Mouse (Mus musculus) thymus, postnatal 10 days (tissue): ENCODE data around the gene Trpd52l3.
"Not testable (repeated sequence)": the region's sequence is repeated elsewhere in the genome, so short reads cannot be mapped to it uniquely, and the experiment has no call there.

Experiments
- DNase-seq, 2 experiments: peaks; one replicate each; pipeline ENCODE4 v3.0.0; 2021; ENCODE audit warnings: low spot score in 2 of 2

The Trpd52l3 gene

GRCm38 (mm10) chr19:30003621-30004020 is at the start of gene Trpd52l3:
TSS of gene Trpd52l3 (plus strand) at chr19:30003790.
- DNase-seq: no peak

- no peak for DNase-seq
Measured at GRCm38 (mm10) chr19:29953833-29954232, 49.8 kb upstream of the Trpd52l3 start.

DNA sequence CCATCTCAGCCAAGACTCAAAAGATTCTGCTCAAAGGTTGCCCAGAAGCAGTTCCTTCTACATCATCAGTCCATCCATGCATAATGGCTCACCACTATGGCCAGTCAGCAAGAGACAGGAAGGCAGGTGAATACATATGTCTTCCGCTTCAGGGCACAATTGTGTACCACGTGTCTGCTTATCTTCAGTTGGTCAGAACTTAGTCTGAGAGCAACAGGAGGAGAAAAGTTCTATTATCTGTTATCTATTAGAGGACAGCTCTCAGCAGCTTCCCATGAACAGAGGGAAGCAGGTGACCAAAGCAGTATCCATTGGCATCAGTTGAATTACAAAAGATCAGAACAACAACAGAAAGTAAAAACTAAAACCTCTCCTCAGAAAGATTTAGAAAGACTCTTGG is 48.1 kb upstream of the Trpd52l3 start:
- no peak for DNase-seq

DNA sequence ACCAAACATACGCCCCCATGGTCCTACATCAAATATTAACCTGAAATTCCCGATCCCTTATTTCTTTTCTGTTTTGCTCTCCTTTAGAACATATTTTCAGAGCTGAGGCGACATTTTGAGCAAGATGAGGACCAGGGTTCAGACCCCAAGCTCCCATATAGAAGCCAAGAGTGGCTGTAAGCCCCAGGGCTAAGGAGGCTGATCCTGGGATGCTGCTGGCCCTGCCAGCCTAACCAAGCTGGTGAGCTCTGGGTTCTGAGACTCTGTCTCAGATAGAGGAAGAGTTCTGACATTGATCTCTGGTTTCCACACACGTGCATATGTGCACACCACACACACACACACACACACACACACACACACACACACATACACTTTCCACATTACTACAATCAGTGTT is 42.7 kb upstream of the Trpd52l3 start:
- DNase-seq: no peak

- DNase-seq: no peak
Measured at GRCm38 (mm10) chr19:29961842-29962241, 41.7 kb upstream of the Trpd52l3 start.

DNA sequence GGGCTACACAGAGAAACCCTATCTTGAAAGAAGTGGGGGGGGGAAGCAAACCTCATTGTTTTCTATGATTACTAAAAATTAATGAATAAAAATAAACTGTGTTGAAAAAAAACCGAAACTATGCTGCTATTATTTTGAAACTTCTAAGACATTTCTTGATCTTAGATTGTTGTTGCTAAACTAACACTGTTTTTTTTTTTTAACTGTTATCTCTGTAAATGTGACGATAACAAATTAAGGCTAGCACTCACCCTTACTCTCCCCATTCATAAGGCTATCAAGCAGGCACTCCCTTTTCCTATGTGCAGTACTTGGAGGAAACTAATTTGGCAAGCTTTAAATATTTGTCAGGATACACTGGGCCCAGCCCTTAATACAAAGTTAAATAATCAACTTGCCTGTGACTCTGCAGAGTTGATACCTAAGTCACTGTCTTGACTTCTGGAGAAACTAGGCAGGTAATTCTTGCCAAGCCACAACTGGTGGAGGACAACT is 39.9 kb upstream of the Trpd52l3 start:
- DNase-seq: no peak

GRCm38 (mm10) chr19:29967960-29968359 is 35.6 kb upstream of the Trpd52l3 start:
- no peak for DNase-seq

GRCm38 (mm10) chr19:29973396-29973795 is 30.2 kb upstream of the Trpd52l3 start:
- no peak for DNase-seq

- peak in 1 of 2 experiments; percentile 4 for DNase-seq
Measured at GRCm38 (mm10) chr19:29978847-29979246, 24.7 kb upstream of the Trpd52l3 start.

DNA sequence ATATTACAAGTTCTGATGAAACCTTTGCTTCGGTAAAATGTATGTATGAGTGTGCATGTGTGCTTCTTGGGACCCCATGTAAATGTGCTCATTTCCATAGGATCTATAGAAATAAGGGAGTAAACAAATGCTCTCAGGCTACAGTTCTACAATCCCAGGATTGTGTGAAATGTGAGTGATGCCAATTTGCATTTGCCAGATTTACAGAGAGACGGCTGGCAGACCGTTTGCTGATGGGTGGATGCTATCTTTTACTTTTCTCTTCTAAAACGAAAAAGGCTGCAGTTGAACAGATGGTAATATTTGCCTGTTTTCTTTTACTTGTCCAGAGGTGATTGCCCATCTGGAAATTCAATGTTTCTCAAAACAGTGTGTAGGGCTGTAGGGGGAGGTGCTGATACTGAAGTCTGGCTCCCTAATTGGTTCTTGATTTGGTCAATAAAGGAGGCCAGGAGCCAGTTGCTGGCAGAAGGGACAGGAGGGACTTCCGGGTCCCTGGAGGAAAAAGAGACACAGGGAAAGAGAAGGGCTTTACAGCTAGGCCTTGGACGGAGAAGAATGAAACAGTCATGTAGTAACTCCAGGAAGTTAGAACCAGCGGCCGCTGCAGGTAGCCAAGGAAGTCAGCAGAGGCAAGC is 24.0 kb upstream of the Trpd52l3 start:
- DNase-seq: no peak

GRCm38 (mm10) chr19:29984208-29985005 is 19.2 kb upstream of the Trpd52l3 start:
- DNase-seq: no peak

GRCm38 (mm10) chr19:29986464-29987091 is 17.0 kb upstream of the Trpd52l3 start:
- no peak for DNase-seq

GRCm38 (mm10) chr19:30000406-30001365 is 2.9 kb upstream of the Trpd52l3 start:
- DNase-seq: no peak

GRCm38 (mm10) chr19:30001550-30001949 is 2.0 kb upstream of the Trpd52l3 start:
- no peak for DNase-seq

DNA sequence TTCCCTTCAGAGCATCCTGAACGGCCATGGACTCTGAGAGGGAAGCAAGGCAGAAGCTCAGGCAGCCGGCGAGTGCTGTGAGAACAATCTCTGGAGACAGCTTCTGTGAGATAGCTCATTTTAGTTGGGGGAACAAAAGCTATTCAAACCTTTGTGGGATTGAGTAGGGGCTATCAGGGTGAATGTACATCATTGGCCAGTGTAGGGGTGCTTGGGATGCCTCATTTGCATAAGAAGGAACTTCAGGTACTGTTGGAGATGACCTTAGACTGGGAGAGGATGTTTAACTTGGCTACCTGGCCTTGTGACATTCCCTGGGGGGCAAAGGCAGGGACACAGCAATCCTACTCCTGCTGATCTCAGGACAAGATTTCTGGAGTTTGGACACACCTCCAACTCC is 2.8 kb downstream of the Trpd52l3 start:
- DNase-seq: no peak

DNA sequence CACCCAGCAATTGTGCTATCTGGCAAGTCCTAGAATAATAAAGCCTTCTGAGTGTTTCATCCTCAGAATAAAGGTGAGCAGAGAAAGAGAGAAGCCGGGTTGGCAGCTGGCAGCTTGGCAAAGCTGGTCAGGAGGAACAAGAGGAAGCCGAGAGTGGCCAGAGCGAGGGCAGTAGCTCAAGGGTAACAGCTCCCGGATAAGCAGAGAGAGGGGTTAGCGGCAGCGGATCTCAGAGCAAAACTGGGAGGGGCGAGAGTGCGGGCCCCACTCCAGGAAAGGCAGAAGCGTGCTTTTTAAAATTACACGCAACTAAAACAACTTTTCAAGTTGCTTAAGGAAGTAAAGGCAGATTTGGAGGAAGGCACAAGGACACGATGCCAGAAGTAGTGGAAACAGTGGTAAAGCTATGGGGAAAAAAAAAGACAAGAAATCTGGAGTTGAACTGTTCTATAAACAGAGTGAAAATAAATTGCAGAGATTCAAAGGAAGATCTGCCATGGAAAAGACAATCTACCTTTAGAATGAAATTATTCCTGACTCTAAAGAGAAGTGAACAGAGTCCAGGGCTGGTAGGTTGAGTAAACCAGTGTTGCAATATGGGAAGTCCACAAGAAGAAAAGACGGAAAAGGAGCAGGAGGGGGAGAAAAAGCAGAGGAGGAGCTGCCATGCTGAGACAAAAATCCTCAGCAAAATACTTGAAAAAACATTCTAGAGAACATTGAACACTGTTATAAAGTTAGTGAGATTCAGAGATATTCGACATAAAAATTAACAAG is 7.1 kb downstream of the Trpd52l3 start:
- DNase-seq: no peak

- no peak for DNase-seq
Measured at GRCm38 (mm10) chr19:30014331-30014730, 10.7 kb downstream of the Trpd52l3 start.

DNA sequence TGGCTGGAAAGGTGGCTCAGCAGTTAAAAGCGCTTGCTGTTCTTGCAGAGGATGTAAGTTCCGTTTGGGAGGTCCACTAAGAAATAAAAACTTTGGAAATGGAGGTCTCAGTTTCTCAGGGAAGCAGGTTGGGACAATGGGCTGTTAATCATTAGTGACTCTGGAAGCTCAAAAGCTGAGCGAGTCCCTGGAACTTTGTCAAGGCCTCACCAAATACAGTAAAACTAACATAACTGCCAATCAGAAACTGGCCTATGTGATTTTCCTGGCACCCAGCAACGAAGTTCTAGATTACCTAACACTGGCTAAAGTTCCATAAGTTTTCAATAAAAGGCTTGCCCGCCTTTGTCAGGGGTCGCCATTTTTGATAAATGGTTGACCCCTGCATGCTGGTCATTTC is 12.6 kb downstream of the Trpd52l3 start:
- no peak for DNase-seq

GRCm38 (mm10) chr19:30023419-30023818 is 19.8 kb downstream of the Trpd52l3 start:
- not testable (repeated sequence) for DNase-seq

- no peak for DNase-seq
Measured at GRCm38 (mm10) chr19:30029002-30029710, 25.6 kb downstream of the Trpd52l3 start.
